Mouse (Mus musculus): ENCODE data around the gene Htr1a. TPM values are rescaled to one million over a fixed set of nuclear protein-coding genes. Genes with fewer than 3 reads are reported as not detected.

Htr1a gene
- polyA plus RNA-seq, 1 experiment from 2014 or later = not detected

GRCm38 (mm10) chr13:105443871-105444237 is 415 bp downstream of the Htr1a start:
- no peak overlapping the region for H3K4me2 ChIP-seq (replicated peaks; ENCODE audit: low read depth)
- no peak for ATAC-seq
- H3K9ac ChIP-seq (ENCODE audit: low read depth, low read length) = no peak overlapping the region
- H3K27ac ChIP-seq (ENCODE audit: low read depth, low read length) = no peak overlapping the region
- H3K9me3 ChIP-seq (ENCODE audit: control insufficient read depth) = no peaks in the 10 kb centered on the region
- H3K36me3 ChIP-seq (ENCODE audit: control insufficient read depth, insufficient read depth) = no peaks in the 10 kb centered on the region
- H3K4me1 ChIP-seq (replicated peaks; ENCODE audit: control insufficient read depth, insufficient read depth, low read length) = no peaks in the 10 kb centered on the region
- WGBS = 2% methylated on average over 15 of the region's 15 CpGs
- TF ChIP-seq CTCF (IDR thresholded peaks at IDR 0.05; ENCODE audit: low read depth) = no peak
- H3K27me3 ChIP-seq (replicated peaks; ENCODE audit: control insufficient read depth, insufficient read depth, low read length) = peaks cover 27% of the 10 kb centered on the region
- no peak overlapping the region for H3K4me3 ChIP-seq (ENCODE audit: low read depth, low read length)

- no peak overlapping the region for H3K4me2 ChIP-seq (replicated peaks; ENCODE audit: low read depth)
- whole genome bisulfite sequencing = 2% methylated on average over 39 of the region's 39 CpGs
- no peaks in the 10 kb centered on the region for H3K9me3 ChIP-seq (ENCODE audit: control insufficient read depth)
- no peak overlapping the region for H3K9ac ChIP-seq (ENCODE audit: low read depth, low read length)
- TF ChIP-seq CTCF (IDR thresholded peaks at IDR 0.05; ENCODE audit: low read depth) = no peak
- peaks cover 27% of the 10 kb centered on the region for H3K27me3 ChIP-seq (replicated peaks; ENCODE audit: control insufficient read depth, insufficient read depth, low read length)
- no peaks in the 10 kb centered on the region for H3K4me1 ChIP-seq (replicated peaks; ENCODE audit: control insufficient read depth, insufficient read depth, low read length)
- H3K4me3 ChIP-seq (ENCODE audit: low read depth, low read length) = no peak overlapping the region
- ATAC-seq = no peak
- H3K27ac ChIP-seq (ENCODE audit: low read depth, low read length) = no peak overlapping the region
- H3K36me3 ChIP-seq (ENCODE audit: control insufficient read depth, insufficient read depth) = no peaks in the 10 kb centered on the region
These were observed 927 bp downstream of the Htr1a start for GRCm38 (mm10) chr13:105444238-105444894.

GRCm38 (mm10) chr13:105444895-105445281 is 1.4 kb downstream of the Htr1a start:
- H3K9me3 ChIP-seq (ENCODE audit: control insufficient read depth) = no peaks in the 10 kb centered on the region
- no peak overlapping the region for H3K9ac ChIP-seq (ENCODE audit: low read depth, low read length)
- ATAC-seq = no peak
- no peak overlapping the region for H3K4me2 ChIP-seq (replicated peaks; ENCODE audit: low read depth)
- no peaks in the 10 kb centered on the region for H3K36me3 ChIP-seq (ENCODE audit: control insufficient read depth, insufficient read depth)
- no peak overlapping the region for H3K4me3 ChIP-seq (ENCODE audit: low read depth, low read length)
- H3K4me1 ChIP-seq (replicated peaks; ENCODE audit: control insufficient read depth, insufficient read depth, low read length) = no peaks in the 10 kb centered on the region
- 5% methylated on average over 26 of the region's 26 CpGs for WGBS
- no peak overlapping the region for H3K27ac ChIP-seq (ENCODE audit: low read depth, low read length)
- TF ChIP-seq CTCF (IDR thresholded peaks at IDR 0.05; ENCODE audit: low read depth) = no peak
- H3K27me3 ChIP-seq (replicated peaks; ENCODE audit: control insufficient read depth, insufficient read depth, low read length) = peaks cover 27% of the 10 kb centered on the region

- H3K4me2 ChIP-seq (replicated peaks; ENCODE audit: low read depth) = no peak overlapping the region
- no peak overlapping the region for H3K4me3 ChIP-seq (ENCODE audit: low read depth, low read length)
- no peaks in the 10 kb centered on the region for H3K36me3 ChIP-seq (ENCODE audit: control insufficient read depth, insufficient read depth)
- H3K4me1 ChIP-seq (replicated peaks; ENCODE audit: control insufficient read depth, insufficient read depth, low read length) = no peaks in the 10 kb centered on the region
- no peaks in the 10 kb centered on the region for H3K9me3 ChIP-seq (ENCODE audit: control insufficient read depth)
- WGBS = 13% methylated on average over 4 of the region's 4 CpGs
- H3K9ac ChIP-seq (ENCODE audit: low read depth, low read length) = no peak overlapping the region
- no peak overlapping the region for H3K27ac ChIP-seq (ENCODE audit: low read depth, low read length)
- ATAC-seq = no peak
- no peak for TF ChIP-seq CTCF (IDR thresholded peaks at IDR 0.05; ENCODE audit: low read depth)
- peaks cover 27% of the 10 kb centered on the region for H3K27me3 ChIP-seq (replicated peaks; ENCODE audit: control insufficient read depth, insufficient read depth, low read length)
These were observed 2.8 kb downstream of the Htr1a start for GRCm38 (mm10) chr13:105446239-105446638.

GRCm38 (mm10) chr13:105447695-105448094 is 4.3 kb downstream of the Htr1a start:
- no peak overlapping the region for H3K4me2 ChIP-seq (replicated peaks; ENCODE audit: low read depth)
- H3K27ac ChIP-seq (ENCODE audit: low read depth, low read length) = no peak overlapping the region
- no peaks in the 10 kb centered on the region for H3K36me3 ChIP-seq (ENCODE audit: control insufficient read depth, insufficient read depth)
- no peak overlapping the region for H3K9ac ChIP-seq (ENCODE audit: low read depth, low read length)
- TF ChIP-seq CTCF (IDR thresholded peaks at IDR 0.05; ENCODE audit: low read depth) = no peak
- H3K4me3 ChIP-seq (ENCODE audit: low read depth, low read length) = no peak overlapping the region
- no peaks in the 10 kb centered on the region for H3K9me3 ChIP-seq (ENCODE audit: control insufficient read depth)
- no peak for ATAC-seq
- no peaks in the 10 kb centered on the region for H3K4me1 ChIP-seq (replicated peaks; ENCODE audit: control insufficient read depth, insufficient read depth, low read length)
- 52% methylated on average over 2 of the region's 2 CpGs for WGBS
- H3K27me3 ChIP-seq (replicated peaks; ENCODE audit: control insufficient read depth, insufficient read depth, low read length) = peaks cover 27% of the 10 kb centered on the region

- no peaks in the 10 kb centered on the region for H3K36me3 ChIP-seq (ENCODE audit: control insufficient read depth, insufficient read depth)
- no peak for ATAC-seq
- WGBS = 85% methylated on average over 3 of the region's 3 CpGs
These were observed 8.1 kb downstream of the Htr1a start for GRCm38 (mm10) chr13:105451536-105451935.

More at GRCm38 (mm10) chr13:105451536-105451935, 8.1 kb downstream of the Htr1a start:
- no peak for TF ChIP-seq CTCF (IDR thresholded peaks at IDR 0.05; ENCODE audit: low read depth)
- Histone ChIP-seq H3K27me3 (replicated peaks; ENCODE audit: control insufficient read depth, insufficient read depth, low read length) (no peaks in the 10 kb centered on the region), H3K27ac (ENCODE audit: low read depth, low read length) (no peak overlapping the region), H3K4me1 (replicated peaks; ENCODE audit: control insufficient read depth, insufficient read depth, low read length) (no peaks in the 10 kb centered on the region), H3K9me3 (ENCODE audit: control insufficient read depth) (no peaks in the 10 kb centered on the region), H3K9ac (ENCODE audit: low read depth, low read length) (no peak overlapping the region), H3K4me3 (ENCODE audit: low read depth, low read length) (no peak overlapping the region), H3K4me2 (replicated peaks; ENCODE audit: low read depth) (no peak overlapping the region)

Other genes with a start within 250 kb of the Htr1a start
- 1.3 TPM in 2 replicates for gene Rnf180, start 148.8 kb upstream of the Htr1a start, polyA plus RNA-seq (2015; fragmentation: Nextera tagmentation; extraction: Ambion mirVana)

Data from intestine, postnatal 0 days (tissue).